Mouse (Mus musculus) lung, postnatal 0 days (tissue): ENCODE results near the gene Cops7b.

Experiments used
- CTCF ChIP-seq: IDR thresholded peaks from 2 replicates; pipeline ENCODE4 v1.5.1; 2016; ENCODE audit warnings: antibody characterized with exemption, mild to moderate bottlenecking
- EP300 ChIP-seq: IDR thresholded peaks from 2 replicates; pipeline ENCODE4 v1.6.1; 2016; ENCODE audit warnings: antibody characterized with exemption, mild to moderate bottlenecking, control low read depth

DNA sequence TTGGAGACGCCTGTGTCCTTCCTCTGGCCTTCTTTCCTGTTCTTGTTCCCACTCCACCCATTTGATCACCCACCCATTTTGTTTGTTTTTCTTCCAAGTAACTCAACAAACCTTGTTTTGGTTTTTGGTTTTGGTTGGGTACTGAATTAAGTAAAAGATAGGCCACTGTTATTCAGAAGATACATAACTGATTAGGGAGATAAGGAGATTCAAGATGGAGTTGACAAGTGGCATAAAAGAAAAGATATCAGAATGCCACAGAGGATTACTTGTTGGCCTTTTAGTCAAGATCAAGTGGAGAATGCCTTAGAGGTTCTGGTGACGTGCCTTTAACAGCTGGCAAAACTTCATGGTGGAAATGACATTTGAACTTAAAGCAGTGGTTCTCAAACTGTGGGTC lies 1.0 kb downstream of the Cops7b start:
- TF ChIP-seq CTCF (no peak), EP300 (no peak)
